Mouse (Mus musculus) cortical plate, adult 2 months (tissue): ENCODE data around the gene Ints6. TPM values are rescaled to one million over a fixed set of nuclear protein-coding genes. Genes with fewer than 3 reads are reported as not detected.

Source experiments
- H3K27ac ChIP-seq: fragments of 200-500 bp; 2 replicates; pipeline ENCODE4 v1.5.1; 2012; ENCODE audit warnings: low read length, control low read depth, inconsistent platforms; ENCODE audit not compliant: insufficient read depth
- H3K4me1 ChIP-seq: fragments of 200-500 bp; 2 replicates; pipeline ENCODE4 v1.6.1; 2011; ENCODE audit warnings: low read length; ENCODE audit not compliant: control insufficient read depth, insufficient read depth
- H3K4me3 ChIP-seq: fragments of 200-500 bp; 2 replicates; pipeline ENCODE4 v1.5.1; 2011; ENCODE audit warnings: mild to moderate bottlenecking, low read length, control low read depth; ENCODE audit not compliant: insufficient read depth
- CTCF ChIP-seq: fragments of 200-500 bp; IDR thresholded peaks from 2 replicates; pipeline ENCODE4 v1.5.1; 2011; ENCODE audit warnings: mild to moderate bottlenecking, control low read depth, low read length; ENCODE audit not compliant: insufficient read depth; ENCODE audit errors: extremely low read depth
- POLR2A ChIP-seq: fragments of 200-500 bp; IDR thresholded peaks from 2 replicates; pipeline ENCODE4 v1.6.1; 2011; ENCODE audit warnings: mild to moderate bottlenecking, low read length, control low read depth; ENCODE audit not compliant: insufficient read depth; ENCODE audit errors: extremely low read depth
- polyA plus RNA-seq: library from polyadenylated mRNA; depleted of rRNA; stranded (reverse); fragments of >200 nt; gene quantifications from 2 replicates; pipeline ENCODE4 v1.2.3, GENCODE M21; 2012

The Ints6 gene
- polyA plus RNA-seq, 1 experiment = 13.7 TPM

GRCm38 (mm10) chr14:62780520-62781316 is 19.7 kb upstream of the Ints6 start:
- TF ChIP-seq POLR2A (no peak), CTCF (no peak)
- Histone ChIP-seq H3K27ac (no peak overlapping the region), H3K4me3 (no peak overlapping the region), H3K4me1 (peaks cover 3% of the 10 kb centered on the region)

- TF ChIP-seq CTCF (no peak), POLR2A (no peak)
- Histone ChIP-seq H3K4me3 (no peak overlapping the region), H3K4me1 (no peaks in the 10 kb centered on the region), H3K27ac (no peak overlapping the region)
Measured at GRCm38 (mm10) chr14:62778095-62778494, 17.1 kb upstream of the Ints6 start.

GRCm38 (mm10) chr14:62775034-62775433 is 14.1 kb upstream of the Ints6 start:
- no peak overlapping the region for H3K4me3 ChIP-seq
- H3K4me1 ChIP-seq = no peaks in the 10 kb centered on the region
- H3K27ac ChIP-seq = no peak overlapping the region
- no peak for TF ChIP-seq POLR2A
- no peak for TF ChIP-seq CTCF

GRCm38 (mm10) chr14:62774246-62774645 is 13.3 kb upstream of the Ints6 start:
- Histone ChIP-seq H3K4me3 (no peak overlapping the region), H3K27ac (no peak overlapping the region), H3K4me1 (no peaks in the 10 kb centered on the region)
- TF ChIP-seq POLR2A (no peak), CTCF (no peak)

GRCm38 (mm10) chr14:62773766-62774165 is 12.8 kb upstream of the Ints6 start:
- Histone ChIP-seq H3K4me1 (no peaks in the 10 kb centered on the region), H3K27ac (no peak overlapping the region)

GRCm38 (mm10) chr14:62765398-62765797 is 4.4 kb upstream of the Ints6 start:
- TF ChIP-seq POLR2A (no peak), CTCF (no peak)
- no peak overlapping the region for H3K27ac ChIP-seq
- H3K4me1 ChIP-seq = no peaks in the 10 kb centered on the region
- no peak overlapping the region for H3K4me3 ChIP-seq

More at GRCm38 (mm10) chr14:62773766-62774165, 12.8 kb upstream of the Ints6 start:
- TF ChIP-seq CTCF (no peak), POLR2A (no peak)
- H3K4me3 ChIP-seq = no peak overlapping the region

- no peak overlapping the region for H3K4me3 ChIP-seq
- no peak overlapping the region for H3K27ac ChIP-seq
- no peaks in the 10 kb centered on the region for H3K4me1 ChIP-seq
- no peak for TF ChIP-seq CTCF
Measured at GRCm38 (mm10) chr14:62764371-62764770, 3.4 kb upstream of the Ints6 start.

GRCm38 (mm10) chr14:62761943-62762342 is 974 bp upstream of the Ints6 start:
- Histone ChIP-seq H3K4me1 (no peaks in the 10 kb centered on the region), H3K4me3 (peak overlapping the region; percentile 91), H3K27ac (peak overlapping the region; percentile 86)
- TF ChIP-seq POLR2A = no peak

GRCm38 (mm10) chr14:62760321-62761035 is 491 bp downstream of the Ints6 start:
- TF ChIP-seq POLR2A (0 out of 2 replicates have a peak, but pooled peaks have one; percentile 18), CTCF (no peak)

GRCm38 (mm10) chr14:62759771-62760320 is 1.1 kb downstream of the Ints6 start:
- TF ChIP-seq POLR2A (no peak), CTCF (no peak)
- peak overlapping the region; percentile 66; the same call in 1 of the 2 replicates for H3K27ac ChIP-seq
- H3K4me3 ChIP-seq = peak overlapping the region; percentile 91
- peaks cover 2% of the 10 kb centered on the region; the same call in 1 of the 2 replicates for H3K4me1 ChIP-seq

More at GRCm38 (mm10) chr14:62760321-62761035, 491 bp downstream of the Ints6 start:
- Histone ChIP-seq H3K4me3 (peak overlapping the region; percentile 91), H3K27ac (peak overlapping the region; percentile 94), H3K4me1 (peaks cover 2% of the 10 kb centered on the region; the same call in 1 of the 2 replicates)
